Mouse (Mus musculus): ENCODE measurements around the gene Lrrc4.

DNA sequence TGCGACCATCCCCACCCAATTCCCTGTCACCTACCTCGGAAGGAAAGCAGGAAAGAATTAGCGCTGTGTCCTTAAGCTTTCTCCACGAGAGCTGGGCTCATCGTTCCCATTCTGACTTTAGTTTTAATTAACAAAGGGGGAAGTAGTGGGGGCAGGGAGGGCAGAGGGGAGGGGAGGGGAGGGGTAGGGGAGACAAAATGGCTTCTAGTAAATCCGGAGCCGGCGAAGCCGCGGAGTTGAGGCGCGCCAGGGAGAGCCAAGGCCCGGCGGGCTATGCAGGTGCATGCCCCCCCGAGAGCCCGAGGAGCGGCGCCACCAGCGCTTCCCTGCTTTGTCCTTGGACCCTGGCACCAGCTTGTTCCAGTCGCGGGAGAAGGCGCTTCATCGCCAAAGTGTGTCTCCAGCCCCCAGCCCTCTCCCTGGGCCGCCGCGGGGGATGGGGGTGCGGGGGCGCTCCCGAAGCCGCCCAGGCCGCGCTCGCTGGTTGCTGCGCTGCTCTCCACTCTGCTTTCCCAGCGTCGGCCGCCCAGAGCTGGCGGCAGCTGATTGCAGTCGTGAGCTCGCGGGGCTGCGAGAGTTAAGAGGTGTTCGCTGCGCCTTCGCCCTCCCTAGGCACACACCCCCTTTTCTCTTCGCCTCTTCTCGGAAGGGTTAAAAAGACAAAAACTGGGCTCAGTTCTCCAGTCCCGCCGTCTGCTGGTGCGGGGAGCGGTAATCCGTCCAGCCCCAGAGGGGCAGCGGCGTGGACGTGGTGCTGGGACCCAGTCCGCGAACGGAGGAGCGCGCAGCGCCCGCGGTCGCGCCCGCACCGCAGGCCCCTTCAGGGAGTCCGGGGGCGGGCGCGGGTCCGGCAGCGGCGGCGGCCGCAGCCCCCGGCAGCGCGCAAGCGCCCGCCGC lies 555 bp upstream of the Lrrc4 start:
- TF ChIP-seq CTCF (IDR thresholded peaks at IDR 0.05; ENCODE audit: extremely low read depth, insufficient read depth, low read length), result no peak
- peak; percentile 48; the same call in 1 of the 2 replicates for TF ChIP-seq POLR2A (IDR thresholded peaks at IDR 0.05; ENCODE audit: extremely low read depth, insufficient read depth, low read length)

All from cortical plate, adult 2 months (tissue).